Mouse (Mus musculus): ENCODE data around the gene Tex14.

Tex14 gene

GRCm38 (mm10) chr11:87592713-87593598 lies 188.1 kb downstream of the Tex14 start:
- DNase-seq (ENCODE audit: low read depth), result no peak

- peak; percentile 81 for DNase-seq (ENCODE audit: low read depth)
These were observed 190.5 kb downstream of the Tex14 start for GRCm38 (mm10) chr11:87595327-87595841.

GRCm38 (mm10) chr11:87595976-87596375 lies 191.1 kb downstream of the Tex14 start:
- DNase-seq (ENCODE audit: low read depth), result no peak

GRCm38 (mm10) chr11:87596492-87596891 lies 191.6 kb downstream of the Tex14 start:
- no peak for DNase-seq (ENCODE audit: low read depth)

- no peak for DNase-seq (ENCODE audit: low read depth)
These were observed 192.2 kb downstream of the Tex14 start for GRCm38 (mm10) chr11:87597061-87597460.

- no peak for DNase-seq (ENCODE audit: low read depth)
These were observed 194.7 kb downstream of the Tex14 start for GRCm38 (mm10) chr11:87599395-87600089.

- DNase-seq (ENCODE audit: low read depth), result no peak
These were observed 195.5 kb downstream of the Tex14 start for GRCm38 (mm10) chr11:87600322-87600853.

- DNase-seq (ENCODE audit: low read depth), result no peak
These were observed 197.4 kb downstream of the Tex14 start for GRCm38 (mm10) chr11:87602234-87602633.

GRCm38 (mm10) chr11:87603571-87603970 lies 198.7 kb downstream of the Tex14 start:
- DNase-seq (ENCODE audit: low read depth), result no peak
